Mouse (Mus musculus): Measurements from ENCODE around the gene Col18a1.

DNA sequence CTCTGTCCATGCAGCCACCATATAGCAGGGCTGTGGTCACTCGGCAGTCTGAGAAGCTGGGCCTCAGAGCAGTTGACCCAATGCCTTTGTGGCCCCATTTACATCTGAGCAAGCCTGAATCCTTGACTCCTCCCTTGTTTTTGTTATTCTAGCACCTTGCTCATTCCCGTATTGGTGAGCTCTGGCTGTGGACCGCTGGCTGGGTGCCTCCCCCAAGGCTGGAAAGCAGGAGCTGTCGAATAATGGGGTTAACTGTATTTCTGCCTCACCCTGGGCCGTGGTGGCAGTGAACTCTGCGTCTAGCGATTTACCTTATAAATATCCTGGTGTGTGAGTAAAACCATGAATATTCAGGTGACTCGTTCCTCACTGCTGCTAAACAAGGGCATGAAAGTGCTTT is 149.8 kb downstream of the Col18a1 start:
- TF ChIP-seq CTCF (IDR thresholded peaks at IDR 0.05; ENCODE audit: insufficient read depth, low read length) (no peak), POLR2A (IDR thresholded peaks at IDR 0.05; ENCODE audit: borderline replicate concordance, extremely low read depth, low read depth, low read length) (no peak)

All from lung, adult 2 months (tissue).